Mouse (Mus musculus): ENCODE data around the gene Gm14444. TPM values are rescaled to one million over a fixed set of nuclear protein-coding genes. Genes with fewer than 3 reads are reported as not detected.

The Gm14444 gene
- not detected for total RNA-seq (2023)

GRCm38 (mm10) chr2:175010022-175010421, at the start of gene Gm14444:
Gm14444 (plus strand) TSS chr2:175010241.

GRCm38 (mm10) chr2:175067681-175068261, 57.7 kb downstream of the Gm14444 start, which contains the start of gene Gm14393:
Gm14393 (minus strand) TSS chr2:175067781.

Other genes starting within 250 kb of the Gm14444 start
- not detected for gene Edn3, start 249.6 kb upstream of the Gm14444 start, total RNA-seq (2023)
- not detected for gene Gm14393, start 57.5 kb downstream of the Gm14444 start, total RNA-seq (2023)
- 3.0 TPM for gene Gm14399, start 131.8 kb downstream of the Gm14444 start, total RNA-seq (2023)
- gene Gm14443, start 165.6 kb downstream of the Gm14444 start, total RNA-seq (2023) = not detected
- gene Gm14391, start 196.7 kb downstream of the Gm14444 start, total RNA-seq (2023) = 14.0 TPM

Data from CD4-positive naive resting alpha-beta T cell, adult 57 days (primary cell).